Mouse (Mus musculus): ENCODE results near the gene Tnc.

DNA sequence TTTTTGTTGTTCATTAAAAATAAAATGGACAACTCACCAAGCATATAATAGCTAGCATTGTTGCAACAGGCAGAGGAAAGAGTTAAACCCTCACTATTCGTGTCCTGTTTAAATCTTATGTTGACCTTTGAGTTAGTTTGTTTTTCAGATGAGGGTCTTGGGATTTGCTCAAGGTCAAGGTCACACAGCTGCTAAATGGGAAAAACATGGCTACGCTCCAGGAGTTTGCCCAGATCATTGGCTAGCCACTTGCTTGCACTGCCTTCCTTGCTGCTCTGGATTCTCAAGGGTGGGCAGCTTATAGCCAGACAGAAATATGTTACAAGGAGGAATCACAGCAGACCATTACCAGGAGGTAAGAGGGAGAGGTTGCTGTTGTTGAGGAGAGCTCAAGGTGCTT, 67.2 kb downstream of the Tnc start:
- TF ChIP-seq CTCF (IDR thresholded peaks at IDR 0.05; ENCODE audit: extremely low read depth, insufficient read depth, insufficient read length, insufficient replicate concordance) (no peak), POLR2A (IDR thresholded peaks at IDR 0.05; ENCODE audit: low read depth, low read length) (no peak)

Data from spleen, adult 2 months (tissue).